Mouse (Mus musculus) left cerebral cortex, adult 8-10 months (tissue): Measurements from ENCODE around the gene Vmn1r29. TPM values are rescaled to one million over a fixed set of nuclear protein-coding genes. Genes with fewer than 3 reads are reported as not detected.
"Not testable (repeated sequence)": the region's sequence is repeated elsewhere in the genome, so short reads cannot be mapped to it uniquely, and the experiment has no call there.

Experiments used
- DNase-seq, 2 experiments: peaks; one replicate each; pipeline ENCODE4 v3.0.0; 2022; ENCODE audit warnings: low spot score in 2 of 2
- total RNA-seq, 4 experiments: library from RNA; stranded (reverse); gene quantifications; 2 replicates each; pipeline ENCODE4 v1.2.4; 2022

Gene Vmn1r29
- total RNA-seq: under 1 TPM in 1 of 4 experiments, not detected in 3; 0.11 TPM

- no peak for DNase-seq
These were observed at the start of gene Vmn1r29 for GRCm38 (mm10) chr6:58301249-58301648. Vmn1r29 (plus strand) TSS chr6:58301549.

GRCm38 (mm10) chr6:58261737-58262136, 39.6 kb upstream of the Vmn1r29 start, which contains the start of gene Vmn1r28:
Vmn1r28 (plus strand) TSS chr6:58262037.
- DNase-seq: no peak

GRCm38 (mm10) chr6:58279661-58280060, 21.7 kb upstream of the Vmn1r29 start:
- not testable (repeated sequence) for DNase-seq

GRCm38 (mm10) chr6:58292201-58292600, 9.1 kb upstream of the Vmn1r29 start:
- no peak for DNase-seq

- DNase-seq: not testable (repeated sequence)
These were observed 2.8 kb upstream of the Vmn1r29 start for GRCm38 (mm10) chr6:58298511-58298910.

GRCm38 (mm10) chr6:58330686-58331085, 29.3 kb downstream of the Vmn1r29 start:
- DNase-seq: not testable (repeated sequence)

Other genes starting within 250 kb of the Vmn1r29 start
- gene Vmn1r27, start 82.7 kb upstream of the Vmn1r29 start, total RNA-seq: not detected
- gene Vmn1r28, start 39.5 kb upstream of the Vmn1r29 start, total RNA-seq: not detected
- gene Vmn1r30, start 141.8 kb downstream of the Vmn1r29 start, total RNA-seq: not detected
- gene Vmn1r31, start 173.8 kb downstream of the Vmn1r29 start, total RNA-seq: not detected